Mouse (Mus musculus): ENCODE results near the gene Xlr4c.
"Not testable (repeated sequence)": the region's sequence is repeated elsewhere in the genome, so short reads cannot be mapped to it uniquely, and the experiment has no call there.

GRCm38 (mm10) chrX:73265270-73265669 lies 22.3 kb upstream of the Xlr4c start, which contains the start of gene Xlr3c:
- not testable (repeated sequence) for TF ChIP-seq CTCF (conservative IDR thresholded peaks at IDR 0.05; ENCODE audit: insufficient read depth, insufficient read length, low read depth, low read length); POLR2A (IDR thresholded peaks at IDR 0.05; ENCODE audit: low read depth, low read length)
